Mouse (Mus musculus): ENCODE data around the gene Art5. TPM values are rescaled to one million over a fixed set of nuclear protein-coding genes. Genes with fewer than 3 reads are reported as not detected.

Art5 gene
- not detected for total RNA-seq (2021)
- long read RNA-seq, experiment 1: 0 reads
- long read RNA-seq, experiment 2: 0 reads

DNA sequence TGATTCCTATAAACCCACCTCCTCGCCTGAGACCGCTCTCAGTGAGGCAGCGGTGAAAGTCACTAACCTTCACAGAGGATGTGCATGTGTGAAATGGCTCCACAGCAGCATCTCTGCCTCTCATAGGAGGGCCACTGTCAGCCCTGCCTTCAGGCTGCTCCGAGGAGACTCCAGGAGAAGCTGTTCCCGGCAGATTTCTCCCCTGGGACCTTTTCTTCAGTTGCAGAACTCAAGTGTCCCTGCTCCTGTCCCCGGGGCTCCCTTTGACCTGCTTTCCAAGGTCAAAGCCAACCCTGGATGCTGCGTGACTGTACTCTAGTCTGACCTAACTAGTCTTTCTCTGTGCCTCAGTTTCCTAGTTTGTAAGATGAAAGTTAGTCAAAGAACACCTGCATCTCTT is at the start of gene Art5:
TSS of gene Art5 (minus strand) at position 319 of the 400 bp plus-strand sequence.
- DNase-seq (ENCODE audit: low spot score in 2 of 2): no peak

- DNase-seq (ENCODE audit: low spot score in 2 of 2): no peak
These were observed 44.4 kb upstream of the Art5 start for GRCm38 (mm10) chr7:102153691-102154090.

DNA sequence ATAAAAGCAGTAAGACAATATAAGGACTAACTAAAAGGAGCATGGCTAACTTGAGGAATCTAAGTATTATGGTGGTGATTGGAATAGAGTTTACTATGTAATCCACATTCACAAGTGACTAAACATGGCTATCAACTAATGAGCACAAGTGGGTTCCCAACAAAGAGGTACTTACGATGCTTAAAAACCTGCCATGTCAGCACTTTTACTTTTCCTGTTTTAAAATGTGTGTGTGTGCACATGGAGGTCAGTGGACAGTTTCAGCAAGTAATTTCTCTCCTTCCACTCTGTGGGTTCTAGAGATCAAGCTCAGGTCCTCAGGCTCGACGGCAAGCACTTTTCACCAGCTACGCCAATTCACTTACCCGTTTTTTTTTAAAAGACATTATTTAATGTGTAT is 28.6 kb upstream of the Art5 start:
- DNase-seq (ENCODE audit: low spot score in 2 of 2): no peak

GRCm38 (mm10) chr7:102137464-102137863 is 28.2 kb upstream of the Art5 start:
- peak in 1 of 2 experiments; percentile 37 for DNase-seq (ENCODE audit: low spot score in 2 of 2)

- DNase-seq (ENCODE audit: low spot score in 2 of 2): no peak
These were observed 23.1 kb upstream of the Art5 start for GRCm38 (mm10) chr7:102132395-102132794.

DNA sequence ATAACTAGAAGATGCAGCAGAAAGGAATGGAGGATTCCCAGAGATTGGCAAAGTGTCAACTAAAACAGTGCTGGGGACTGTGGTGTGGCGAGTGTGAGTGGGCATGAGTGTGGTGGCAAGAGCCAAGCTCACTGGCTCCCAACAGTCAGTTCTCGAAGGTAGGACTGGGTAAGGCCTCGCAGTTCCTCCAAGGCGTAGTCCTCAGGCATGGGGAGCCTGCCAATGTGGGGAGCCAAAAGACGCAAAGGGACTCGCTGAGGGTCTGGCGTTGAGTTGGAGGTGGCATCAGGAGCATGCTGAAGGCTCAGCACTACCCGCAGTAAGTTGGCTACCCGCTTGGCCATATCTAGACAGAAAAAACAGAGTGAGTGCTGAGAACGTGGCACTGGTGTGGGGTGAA is 11.0 kb upstream of the Art5 start:
- DNase-seq (ENCODE audit: low spot score in 2 of 2): no peak

DNA sequence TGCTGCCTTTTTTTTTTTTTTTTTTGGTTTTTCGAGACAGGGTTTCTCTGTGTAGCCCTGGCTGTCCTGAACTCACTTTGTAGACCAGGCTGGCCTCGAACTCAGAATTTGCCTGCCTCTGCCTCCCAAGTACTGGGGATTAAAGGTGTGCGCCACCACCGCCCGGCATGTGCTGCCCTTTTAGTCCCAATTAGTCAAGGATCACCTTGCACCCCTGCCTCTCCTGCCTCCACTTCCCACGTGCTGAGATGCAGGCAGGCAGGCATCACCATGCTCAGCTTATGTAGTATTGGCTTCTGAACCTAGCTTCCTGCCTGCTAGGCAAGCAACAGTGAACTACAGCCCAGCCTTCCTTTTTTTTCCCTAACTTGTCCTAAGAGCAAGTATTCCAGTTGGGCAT is 8.1 kb upstream of the Art5 start:
- DNase-seq (ENCODE audit: low spot score in 2 of 2): no peak

DNA sequence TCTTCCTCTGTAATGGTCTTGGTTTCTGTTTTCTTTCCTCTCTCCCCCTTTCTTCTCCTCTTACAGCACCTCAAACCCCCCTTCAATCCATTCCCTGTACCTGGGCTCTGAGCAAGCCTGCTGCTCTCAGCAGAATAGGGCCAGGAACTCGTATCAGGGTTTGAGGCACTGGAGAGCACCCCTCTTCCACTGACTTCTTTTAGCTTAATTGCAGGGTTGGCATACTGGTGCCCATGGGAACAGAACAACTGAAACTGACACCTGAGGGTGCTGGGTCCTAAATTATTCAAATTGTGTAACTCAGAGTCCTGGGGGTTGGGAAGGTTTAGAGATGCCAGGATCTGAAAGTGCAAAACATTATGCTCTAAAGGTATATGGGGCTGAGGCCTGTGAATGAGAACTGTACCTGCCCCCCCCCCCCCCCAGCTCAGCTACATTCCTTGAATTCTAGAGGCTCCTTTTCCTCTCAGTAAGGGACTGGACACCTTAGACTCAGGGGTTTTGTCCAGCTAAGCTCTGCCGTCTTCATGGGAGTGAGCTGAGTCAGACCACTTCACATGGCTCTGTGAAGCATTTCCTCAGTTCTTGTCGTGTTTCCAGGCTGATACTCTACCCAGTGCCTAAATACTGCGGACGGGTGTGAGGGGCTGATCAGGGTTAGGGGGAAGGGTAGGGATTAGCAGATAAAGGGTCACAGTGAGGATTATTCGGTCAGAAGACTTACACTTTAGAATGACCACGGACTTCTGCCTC is 7.5 kb upstream of the Art5 start, which contains the start of gene Chrna10:
TSS of gene Chrna10 (minus strand) at position 250 of the 753 bp plus-strand sequence.
- DNase-seq (ENCODE audit: low spot score in 2 of 2): no peak

DNA sequence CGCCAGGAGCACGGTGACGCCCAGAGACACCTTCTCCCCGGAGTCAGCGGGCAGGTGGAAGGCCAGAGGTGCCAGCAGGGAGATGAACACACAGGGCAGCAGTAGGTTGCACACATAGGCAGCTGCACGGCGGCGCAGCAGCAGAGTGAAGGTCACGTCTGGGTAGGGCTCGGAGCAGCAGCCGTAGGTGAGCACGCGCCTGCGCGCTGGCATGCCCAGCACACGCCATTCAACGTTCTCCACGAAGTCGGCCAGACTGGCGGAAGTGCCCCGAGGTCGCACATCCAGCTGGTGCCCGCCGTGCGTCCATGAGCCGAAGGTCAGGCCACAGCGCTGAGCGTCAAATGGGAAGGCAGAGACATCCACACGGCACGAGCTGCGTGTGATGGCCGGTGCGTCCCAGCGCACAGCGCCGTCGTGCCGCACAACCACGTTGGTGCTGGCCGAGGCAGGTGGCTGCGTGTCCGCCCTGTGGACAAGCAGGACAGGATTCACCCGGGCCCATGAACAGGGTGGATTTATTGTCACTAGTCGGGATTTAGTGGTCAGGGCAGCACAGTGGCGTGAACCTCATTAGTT is 4.0 kb upstream of the Art5 start:
- DNase-seq (ENCODE audit: low spot score in 2 of 2): no peak

GRCm38 (mm10) chr7:102109746-102110145 is 457 bp upstream of the Art5 start:
- DNase-seq (ENCODE audit: low spot score in 2 of 2): no peak

GRCm38 (mm10) chr7:102108206-102108605 is 1.1 kb downstream of the Art5 start:
- no peak for DNase-seq (ENCODE audit: low spot score in 2 of 2)

GRCm38 (mm10) chr7:102106700-102107141 is 2.6 kb downstream of the Art5 start:
- DNase-seq (ENCODE audit: low spot score in 2 of 2): no peak

- DNase-seq (ENCODE audit: low spot score in 2 of 2): no peak
These were observed 5.2 kb downstream of the Art5 start for GRCm38 (mm10) chr7:102104126-102104525.

GRCm38 (mm10) chr7:102103555-102103954 is 5.7 kb downstream of the Art5 start:
- no peak for DNase-seq (ENCODE audit: low spot score in 2 of 2)

- DNase-seq (ENCODE audit: low spot score in 2 of 2): no peak
These were observed 6.6 kb downstream of the Art5 start for GRCm38 (mm10) chr7:102102696-102103095.

GRCm38 (mm10) chr7:102102241-102102640 is 7.0 kb downstream of the Art5 start:
- no peak for DNase-seq (ENCODE audit: low spot score in 2 of 2)

DNA sequence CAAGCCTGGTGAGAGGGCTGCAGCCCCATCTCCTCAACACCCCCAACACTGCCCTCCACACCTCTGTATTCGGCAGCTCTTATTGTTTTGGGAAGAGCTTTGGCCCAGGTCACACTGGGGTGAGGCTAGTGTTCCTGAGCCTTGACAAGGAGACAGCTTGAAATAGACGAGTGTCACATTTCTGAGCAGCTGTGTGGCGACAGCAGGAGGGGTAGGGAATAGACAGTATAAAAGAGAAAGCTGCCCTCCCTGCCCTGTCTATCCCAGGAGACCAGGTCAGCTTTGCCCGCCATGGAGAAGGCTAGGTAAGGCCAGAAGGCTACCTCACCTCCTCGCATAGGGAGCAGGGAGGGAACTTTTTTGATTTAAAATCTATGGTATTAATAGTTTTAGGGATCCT is 7.8 kb downstream of the Art5 start, which contains the start of gene Art1:
TSS of gene Art1 (plus strand) at position 257 of the 400 bp plus-strand sequence.
- DNase-seq (ENCODE audit: low spot score in 2 of 2): no peak

GRCm38 (mm10) chr7:102100868-102101267 is 8.4 kb downstream of the Art5 start:
- DNase-seq (ENCODE audit: low spot score in 2 of 2): no peak

DNA sequence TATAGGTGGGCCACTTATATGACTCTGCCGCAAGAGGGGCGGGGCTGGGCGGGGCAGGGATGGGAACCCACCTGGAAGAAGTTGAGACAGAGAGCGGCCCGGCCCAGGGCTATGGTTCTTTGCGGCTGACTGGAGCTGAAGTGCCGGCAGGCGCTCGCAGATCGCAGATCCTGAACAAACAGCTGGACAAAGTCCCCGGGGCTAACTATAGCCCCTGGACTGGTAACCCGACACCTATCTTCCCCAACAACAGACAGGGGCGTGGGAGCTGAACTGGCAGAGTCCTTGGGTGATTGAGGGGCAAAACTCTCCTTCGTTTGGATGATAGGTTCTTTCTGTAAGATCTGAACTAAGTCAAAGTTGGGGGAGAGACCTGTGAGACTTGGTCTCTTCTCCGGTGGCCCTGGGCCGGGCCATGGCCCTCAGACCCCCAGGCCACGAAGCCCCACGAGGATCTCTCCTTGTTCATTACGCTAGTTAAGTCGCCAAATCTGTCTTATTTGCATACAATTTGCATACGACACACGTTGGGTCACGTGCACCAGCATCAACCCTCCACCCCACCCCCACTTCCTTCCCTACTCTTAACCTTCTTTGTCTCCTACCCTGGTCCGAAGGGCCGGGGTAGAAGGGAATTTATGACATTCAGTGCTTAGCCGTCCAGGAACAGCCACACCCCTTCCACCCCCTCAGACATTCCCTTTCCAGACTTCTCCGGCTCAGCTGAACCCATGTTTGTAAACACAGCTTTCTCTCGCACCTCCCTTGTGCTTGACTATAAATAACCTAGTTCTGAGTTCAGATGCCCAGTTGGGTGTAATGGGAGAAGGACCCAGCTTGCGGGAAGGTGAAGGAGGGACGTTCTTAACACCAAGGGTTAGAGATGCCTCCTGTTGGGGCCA is 9.3 kb downstream of the Art5 start:
- no peak for DNase-seq (ENCODE audit: low spot score in 2 of 2)

GRCm38 (mm10) chr7:102087336-102087735 is 22.0 kb downstream of the Art5 start:
- no peak for DNase-seq (ENCODE audit: low spot score in 2 of 2)

- no peak for DNase-seq (ENCODE audit: low spot score in 2 of 2)
These were observed 25.1 kb downstream of the Art5 start for GRCm38 (mm10) chr7:102084041-102084696.

All from adrenal gland, adult 18-20 months (tissue).